Mouse (Mus musculus): ENCODE data around the gene Tgif1.

Tgif1 gene

GRCm38 (mm10) chr17:70853436-70853905, at the start of gene Tgif1:
Gene Tgif1, minus strand, starts transcription at chr17:70853546.
- in situ Hi-C loops (cut with MboI, MseI): no loop called here

- in situ Hi-C loops (cut with MboI, MseI): no loop called here
These were observed 47.3 kb upstream of the Tgif1 start for GRCm38 (mm10) chr17:70900660-70901059.

- in situ Hi-C loops (cut with MboI, MseI): no loop called here
These were observed 46.3 kb upstream of the Tgif1 start for GRCm38 (mm10) chr17:70899642-70900041.

DNA sequence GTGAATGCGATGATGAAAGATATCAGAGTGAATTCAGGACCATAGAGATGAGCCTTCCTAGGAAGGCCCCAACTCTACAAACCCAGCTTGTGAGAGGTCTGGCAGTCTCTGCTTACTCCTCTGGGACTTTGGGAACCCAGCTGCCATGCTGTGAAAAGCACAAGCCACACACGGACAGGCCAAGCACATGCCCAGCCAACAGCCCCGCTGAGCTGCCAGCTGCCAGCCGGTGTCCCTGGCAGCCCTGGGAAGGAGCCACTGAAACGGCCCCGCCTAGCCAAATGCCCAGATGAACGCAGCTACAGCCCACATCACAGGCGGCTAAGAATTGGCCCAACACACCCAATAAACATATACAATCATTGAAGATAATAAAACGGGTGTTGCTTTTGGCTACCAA, 41.5 kb upstream of the Tgif1 start:
- in situ Hi-C loops (cut with MboI, MseI): no loop called here

- in situ Hi-C loops (cut with MboI, MseI): no loop called here
These were observed 39.8 kb upstream of the Tgif1 start for GRCm38 (mm10) chr17:70893151-70893550.

DNA sequence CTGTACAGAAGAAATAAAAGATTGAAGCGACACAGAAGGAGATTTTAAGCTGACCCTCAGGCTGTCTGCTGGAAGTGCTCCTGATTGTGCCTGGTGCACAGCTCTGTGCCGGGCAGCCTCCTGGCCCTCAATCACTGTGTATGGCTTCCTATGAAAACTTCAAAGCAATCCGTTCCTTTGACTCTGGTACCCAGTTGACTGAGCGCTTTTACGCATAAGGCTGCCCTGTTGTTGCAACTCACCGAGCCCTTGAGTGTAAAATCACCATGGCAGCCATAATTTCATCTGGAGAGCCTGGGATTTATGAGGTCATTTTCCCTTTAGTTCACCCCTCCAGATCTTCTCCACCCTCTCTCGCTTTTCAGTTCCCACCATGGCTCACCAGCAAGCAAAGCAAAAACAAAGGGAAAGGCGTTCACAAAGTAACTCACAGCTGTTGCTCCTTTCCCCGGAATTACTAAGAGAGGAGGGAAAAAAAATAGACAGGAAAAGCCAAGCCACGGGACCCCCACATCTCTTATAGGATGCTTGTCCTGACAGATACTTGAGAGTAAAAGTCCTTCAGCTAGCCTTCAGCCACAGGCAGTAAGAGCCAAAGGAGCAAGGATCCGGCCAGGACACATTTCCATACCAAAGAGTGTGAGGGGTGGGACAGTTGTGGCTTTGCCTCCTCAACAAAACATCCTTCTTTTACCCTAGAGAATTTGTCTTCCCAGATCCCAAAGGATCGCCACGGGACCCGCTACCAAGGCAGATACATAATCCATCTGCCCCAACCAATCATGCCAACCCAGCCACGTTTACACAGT, 39.1 kb upstream of the Tgif1 start:
- in situ Hi-C loops (cut with MboI, MseI): no loop called here

GRCm38 (mm10) chr17:70890571-70890970, 37.2 kb upstream of the Tgif1 start:
- in situ Hi-C loops (cut with MboI, MseI): no loop called here

- in situ Hi-C loops (cut with MboI, MseI): no loop called here
These were observed 35.3 kb upstream of the Tgif1 start for GRCm38 (mm10) chr17:70888657-70889056.

DNA sequence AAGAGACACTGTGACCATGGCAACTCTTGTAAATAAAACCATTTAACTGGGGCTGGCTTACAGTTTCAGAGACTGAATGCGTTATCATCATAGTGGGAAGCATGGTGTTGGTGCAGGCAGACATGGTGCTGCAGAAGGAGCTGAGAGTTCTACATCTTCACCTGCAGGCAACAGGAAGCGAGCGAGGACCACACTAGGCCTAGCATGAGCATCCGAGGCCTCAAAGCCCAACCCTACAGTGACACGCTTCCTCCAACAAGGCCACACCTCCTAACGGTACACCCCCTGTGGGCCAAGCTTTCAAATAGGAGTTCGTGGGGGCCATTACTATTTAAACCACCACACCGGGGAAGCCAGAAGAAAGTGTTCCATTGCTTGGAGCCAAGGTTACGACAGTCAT, 34.5 kb upstream of the Tgif1 start:
- in situ Hi-C loops (cut with MboI, MseI): no loop called here

DNA sequence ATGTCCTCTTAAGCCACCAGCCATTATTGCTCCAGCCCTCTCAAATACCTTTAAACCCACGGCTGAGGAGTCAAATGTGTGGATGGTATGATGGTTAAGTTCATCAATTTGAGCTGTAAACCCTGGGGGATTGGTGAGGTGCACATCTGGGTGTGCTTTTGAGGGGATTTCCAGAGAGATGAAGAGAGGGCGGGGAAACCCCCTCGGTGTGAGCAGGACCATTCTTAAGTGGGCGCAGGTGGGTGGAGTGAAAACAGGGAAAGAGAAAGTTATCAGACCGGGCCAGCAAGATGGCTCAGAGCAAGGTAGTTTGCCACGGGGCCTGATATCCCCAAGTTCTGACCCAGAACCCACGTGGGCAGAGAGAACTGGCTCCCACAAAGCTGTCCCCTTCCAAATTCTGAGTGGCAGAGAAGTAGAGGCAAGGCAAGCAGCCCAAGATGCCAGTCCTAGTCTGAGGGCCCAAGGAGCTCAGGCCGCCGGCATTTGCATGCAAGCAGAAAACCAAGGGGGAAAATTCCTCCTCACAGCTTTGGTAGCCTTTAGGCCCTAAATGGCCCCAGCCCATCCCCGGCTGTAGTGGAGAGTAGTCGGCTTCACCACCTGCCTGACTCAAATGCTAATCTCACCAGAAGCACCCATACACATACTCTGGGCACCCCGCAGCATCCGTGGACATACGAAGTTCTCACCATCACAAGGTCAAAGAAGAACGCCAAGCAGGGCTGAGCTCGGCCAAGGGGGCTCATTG, 33.5 kb upstream of the Tgif1 start:
- in situ Hi-C loops (cut with MboI, MseI): no loop called here

GRCm38 (mm10) chr17:70885868-70886267, 32.5 kb upstream of the Tgif1 start:
- in situ Hi-C loops (cut with MboI, MseI): no loop called here

DNA sequence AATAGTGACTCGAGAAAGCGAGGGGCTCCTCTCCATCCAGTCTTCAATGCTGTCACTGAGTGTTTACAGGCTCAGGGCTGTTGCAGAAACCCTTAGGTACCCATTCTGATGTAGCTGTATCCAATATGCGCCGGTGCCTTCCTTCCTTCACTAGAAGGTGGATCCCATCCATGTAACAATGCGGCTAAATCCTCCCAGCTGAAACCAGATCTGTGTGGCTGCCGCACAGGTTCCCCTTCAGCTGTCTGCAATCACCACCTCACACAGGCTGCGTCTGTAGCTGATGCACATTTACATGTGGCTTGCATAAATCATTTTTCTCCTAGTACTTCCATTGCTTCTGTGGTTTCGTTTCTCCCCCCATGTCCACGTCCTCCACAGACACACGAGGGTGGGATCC, 28.6 kb upstream of the Tgif1 start:
- in situ Hi-C loops (cut with MboI, MseI): loop anchor here (5.0 kb wide), 1 partner anchor 90 kb away; no protein-coding TSS in a partner anchor

- in situ Hi-C loops (cut with MboI, MseI): loop anchor here (5.0 kb wide), 1 partner anchor 89 kb away; no protein-coding TSS in a partner anchor
These were observed 27.8 kb upstream of the Tgif1 start for GRCm38 (mm10) chr17:70881194-70881593.

DNA sequence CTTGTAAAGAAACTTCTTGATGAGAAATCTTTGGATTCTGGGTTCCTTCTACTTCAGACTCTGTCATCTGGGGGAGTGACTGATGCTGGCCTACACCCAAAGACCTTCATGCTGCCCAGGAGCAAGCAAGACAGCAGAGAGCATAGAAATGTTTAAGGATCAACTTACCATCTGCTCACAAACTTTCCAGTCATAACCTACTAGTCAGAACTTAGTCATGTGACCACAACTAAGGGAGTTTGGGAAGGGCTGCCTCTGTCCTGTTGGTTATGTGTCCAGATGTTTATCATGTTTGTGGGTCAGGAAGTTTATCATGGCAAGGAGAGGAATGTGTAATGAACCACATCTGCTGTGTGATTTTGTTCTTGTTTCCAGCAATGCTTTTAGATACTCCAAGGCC, 24.9 kb upstream of the Tgif1 start:
- in situ Hi-C loops (cut with MboI, MseI): no loop called here

- in situ Hi-C loops (cut with MboI, MseI): no loop called here
These were observed 20.4 kb upstream of the Tgif1 start for GRCm38 (mm10) chr17:70873778-70874124.

DNA sequence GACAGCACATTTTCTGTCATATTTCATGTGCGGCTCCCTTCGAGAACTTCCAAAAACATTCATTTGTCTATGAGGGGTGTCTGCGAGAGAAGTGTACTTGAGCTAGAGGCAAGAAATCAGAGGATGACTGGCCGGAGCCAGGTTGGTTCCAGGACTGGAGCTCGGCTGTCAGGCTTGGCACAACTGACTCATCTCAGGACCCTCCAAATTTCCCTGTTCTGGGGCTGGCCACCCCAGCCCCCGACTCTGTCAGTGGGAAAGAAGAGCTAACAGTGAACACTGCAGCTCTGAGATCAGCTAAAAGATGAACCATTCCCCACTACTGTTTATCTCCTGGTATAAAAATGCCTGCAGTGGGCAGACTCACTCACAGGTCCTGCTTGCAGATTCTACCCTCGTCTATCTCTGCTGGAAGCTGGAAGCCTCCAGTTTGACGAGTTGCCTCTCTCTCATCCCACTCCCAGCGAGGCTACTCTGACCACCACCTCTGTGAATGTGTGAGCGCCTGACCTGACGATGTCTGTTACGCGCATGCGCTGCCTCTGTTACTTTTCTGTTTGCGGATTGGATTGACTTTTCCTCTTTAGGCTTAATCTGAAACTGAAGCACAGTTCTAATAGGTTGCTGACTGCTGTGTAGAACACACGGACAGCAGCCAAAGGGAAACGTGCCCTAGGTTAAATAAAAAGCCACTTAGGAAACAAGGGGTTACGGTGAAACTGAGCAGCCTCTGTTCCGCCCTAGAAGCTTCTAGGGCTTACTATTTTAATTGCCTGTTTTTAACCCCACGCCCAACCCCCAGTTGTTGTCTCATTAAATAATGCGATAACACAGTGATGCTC, 19.8 kb upstream of the Tgif1 start:
- in situ Hi-C loops (cut with MboI, MseI): no loop called here

GRCm38 (mm10) chr17:70872094-70872929, 19.0 kb upstream of the Tgif1 start:
- in situ Hi-C loops (cut with MboI, MseI): no loop called here

GRCm38 (mm10) chr17:70871676-70872075, 18.3 kb upstream of the Tgif1 start:
- in situ Hi-C loops (cut with MboI, MseI): no loop called here

DNA sequence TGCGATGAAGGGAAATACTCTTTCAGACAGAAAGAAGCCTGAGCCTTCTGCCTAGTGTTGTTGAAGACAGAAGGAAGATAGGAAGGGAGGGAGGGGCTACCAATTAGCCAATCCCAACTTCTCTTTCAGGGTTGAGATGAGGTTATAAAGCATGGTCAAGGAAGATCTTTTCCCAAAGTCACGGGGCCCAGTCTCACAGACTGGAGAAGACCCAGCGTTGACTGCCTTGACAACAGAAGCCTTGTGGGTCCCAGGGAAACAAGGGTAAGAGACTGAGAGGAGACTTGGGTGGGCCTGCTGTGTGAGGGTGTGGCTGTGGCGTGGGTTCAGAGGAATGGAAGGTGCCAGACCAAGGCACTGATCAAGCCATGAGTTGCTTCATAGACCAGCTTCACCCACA, 17.2 kb upstream of the Tgif1 start:
- in situ Hi-C loops (cut with MboI, MseI): no loop called here

DNA sequence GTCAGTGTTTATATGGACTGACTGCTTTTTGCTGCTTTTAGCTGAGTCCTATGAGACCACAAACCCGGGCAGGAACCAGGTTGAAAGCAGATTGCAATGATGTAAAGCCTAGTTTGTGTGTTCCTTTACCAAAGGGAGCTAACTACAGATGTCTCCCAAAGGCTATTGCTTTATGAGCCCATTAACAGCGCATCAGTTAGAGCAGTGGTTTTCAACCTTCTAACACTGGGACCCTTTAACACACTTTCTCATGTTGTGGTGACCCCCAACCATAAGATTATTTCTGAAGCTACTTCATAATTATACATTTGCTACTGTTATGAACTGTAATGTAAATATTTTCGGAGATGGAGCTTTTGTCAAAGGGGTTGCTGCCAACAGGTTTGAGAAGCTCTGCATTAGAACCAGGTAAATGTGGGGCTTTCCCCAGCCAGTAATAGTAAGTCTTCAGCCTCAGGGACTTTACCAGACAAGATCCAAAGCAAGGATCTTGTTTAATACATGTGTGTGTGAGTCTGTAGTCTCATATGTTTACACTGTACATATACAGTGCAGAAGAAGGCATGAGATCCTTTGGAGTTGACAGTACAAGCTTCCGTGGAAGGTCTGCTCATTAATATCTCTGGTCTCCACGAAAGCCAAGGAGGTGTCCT, 15.4 kb upstream of the Tgif1 start:
- in situ Hi-C loops (cut with MboI, MseI): no loop called here

All from T-helper 2 cell (primary cell).